Mouse (Mus musculus) myocyte (in vitro differentiated cells): ENCODE data around the gene Nxph4. TPM values are rescaled to one million over a fixed set of nuclear protein-coding genes. Genes with fewer than 3 reads are reported as not detected.

ENCODE experiments used
- H3K27me3 ChIP-seq: one replicate; pipeline ENCODE4 v1.6.1; 2011; ENCODE audit not compliant: control insufficient read depth, insufficient read depth, insufficient read length
- H3K36me3 ChIP-seq: one replicate; pipeline ENCODE4 v1.6.1; 2011; ENCODE audit not compliant: control insufficient read depth, insufficient read depth
- H3K4me2 ChIP-seq: one replicate; pipeline ENCODE4 v1.6.1; 2011; ENCODE audit warnings: low read depth, control low read depth
- H3K4me3 ChIP-seq: one replicate; pipeline ENCODE4 v1.5.1; 2011; ENCODE audit warnings: mild to moderate bottlenecking, control low read depth, moderate library complexity
- H3K79me2 ChIP-seq: one replicate; pipeline ENCODE4 v1.6.1; 2011; ENCODE audit not compliant: control insufficient read depth, insufficient read depth
- H3ac ChIP-seq: one replicate; pipeline ENCODE4 v1.6.1; 2011; ENCODE audit not compliant: control insufficient read depth, insufficient read length
- CEBPB ChIP-seq: IDR thresholded peaks from 2 replicates; pipeline ENCODE4 v1.6.1; 2011; ENCODE audit warnings: mild to moderate bottlenecking, moderate library complexity; ENCODE audit not compliant: poor library complexity, insufficient read depth, severe bottlenecking
- E2F4 ChIP-seq: IDR thresholded peaks from one replicate; pipeline ENCODE4 v1.6.1; 2011; ENCODE audit warnings: mild to moderate bottlenecking, control low read depth, moderate library complexity; ENCODE audit not compliant: insufficient read depth
- MAX ChIP-seq: IDR thresholded peaks from one replicate; pipeline ENCODE4 v1.6.1; 2011; ENCODE audit warnings: low read depth, mild to moderate bottlenecking, control low read depth
- MYOD1 ChIP-seq, 3 experiments: IDR thresholded peaks; one replicate each; pipeline ENCODE4 v1.6.1; 2011; ENCODE audit warnings: control low read depth in 2 of 3, low read depth in 2 of 3, mild to moderate bottlenecking in 2 of 3, moderate library complexity in 1 of 3; ENCODE audit not compliant: insufficient read length in 2 of 3, control insufficient read depth in 1 of 3
- MYOG ChIP-seq, 3 experiments: IDR thresholded peaks; one replicate each; pipeline ENCODE4 v1.6.1; 2011; ENCODE audit warnings: control low read depth in 2 of 3, low read depth in 2 of 3, mild to moderate bottlenecking in 2 of 3; ENCODE audit not compliant: insufficient read length in 2 of 3, control insufficient read depth in 1 of 3, insufficient read depth in 1 of 3
- POLR2A ChIP-seq: IDR thresholded peaks from one replicate; pipeline ENCODE4 v1.6.1; 2011; ENCODE audit warnings: low read depth, mild to moderate bottlenecking, control low read depth, moderate library complexity; ENCODE audit not compliant: insufficient read length
- POLR2AphosphoS2 ChIP-seq: IDR thresholded peaks from one replicate; pipeline ENCODE4 v1.6.1; 2011; ENCODE audit warnings: low read depth, control low read depth; ENCODE audit not compliant: insufficient read length
- REST ChIP-seq: IDR thresholded peaks from one replicate; pipeline ENCODE4 v1.6.1; 2011; ENCODE audit warnings: mild to moderate bottlenecking, control low read depth, moderate library complexity; ENCODE audit not compliant: insufficient read depth, insufficient read length
- SRF ChIP-seq: IDR thresholded peaks from one replicate; pipeline ENCODE4 v1.6.1; 2011; ENCODE audit warnings: low read depth; ENCODE audit not compliant: control insufficient read depth, insufficient read length
- TCF12 ChIP-seq: IDR thresholded peaks from one replicate; pipeline ENCODE4 v1.6.1; 2011; ENCODE audit warnings: mild to moderate bottlenecking, control low read depth; ENCODE audit not compliant: poor library complexity, insufficient read depth, severe bottlenecking
- TCF3 ChIP-seq: IDR thresholded peaks from one replicate; pipeline ENCODE4 v1.6.1; 2011; ENCODE audit warnings: low read depth, control low read depth; ENCODE audit not compliant: insufficient read length
- USF1 ChIP-seq: IDR thresholded peaks from one replicate; pipeline ENCODE4 v1.6.1; 2011; ENCODE audit warnings: low read depth, mild to moderate bottlenecking, control low read depth, moderate library complexity
- polyA plus RNA-seq: library from polyadenylated mRNA; unstranded; fragments of >200 nt; fragmentation: generic; extraction: Trizol; gene quantifications from one replicate; pipeline ENCODE4 v1.2.1, GENCODE M21; 2012; ENCODE audit warnings: missing spikeins

Nxph4 gene
- polyA plus RNA-seq, 1 experiment = 3.9 TPM

DNA sequence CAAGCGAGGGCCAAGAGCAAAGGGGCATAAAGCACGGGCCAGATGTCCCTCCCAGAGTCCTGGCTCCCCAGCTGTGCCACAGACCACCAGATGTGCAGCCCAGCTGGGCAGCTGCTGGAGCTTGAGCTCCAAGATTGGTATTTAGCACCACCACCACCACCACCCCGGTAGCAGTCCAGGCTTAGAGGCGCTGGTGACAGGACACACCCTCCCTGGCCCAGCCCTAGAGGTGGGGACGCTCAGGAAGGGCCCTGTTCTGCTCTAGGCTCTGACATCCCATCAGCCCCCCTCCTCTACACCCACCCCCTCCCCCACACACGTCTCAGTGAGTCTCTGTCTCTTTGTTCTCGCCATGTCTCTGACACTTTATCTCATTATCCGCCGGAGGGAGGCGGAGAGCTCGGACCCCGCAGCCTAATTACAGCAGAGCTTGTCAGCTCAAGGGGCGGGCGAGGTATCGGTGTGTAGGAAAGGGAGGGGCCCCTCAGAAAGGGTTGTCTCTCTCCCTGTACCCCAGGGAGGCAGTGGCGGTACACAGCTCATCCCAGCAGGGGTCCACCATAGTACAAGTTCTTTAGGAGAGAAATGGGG lies 20.8 kb downstream of the Nxph4 start:
- Histone ChIP-seq H3K4me3 (peak overlapping the region; percentile 71), H3ac (no peak overlapping the region), H3K79me2 (no peaks in the 10 kb centered on the region), H3K4me2 (peak overlapping the region; percentile 100), H3K36me3 (peaks cover 17% of the 10 kb centered on the region), H3K27me3 (no peaks in the 10 kb centered on the region)
- TF ChIP-seq MAX (no peak), E2F4 (no peak), CEBPB (no peak), MYOD1 (IDR thresholded peaks at IDR 0.05; ENCODE audit: control insufficient read depth in 1 of 3, insufficient read length in 2 of 3, low read depth in 2 of 3) (peak in 1 of 3 experiments; percentile 34), MYOG (IDR thresholded peaks at IDR 0.05; ENCODE audit: control insufficient read depth in 1 of 3, insufficient read depth in 1 of 3, insufficient read length in 2 of 3, low read depth in 2 of 3) (peak in 1 of 3 experiments; percentile 19), POLR2AphosphoS2 (peak; percentile 50), REST (no peak), POLR2A (no peak), TCF12 (no peak)

DNA sequence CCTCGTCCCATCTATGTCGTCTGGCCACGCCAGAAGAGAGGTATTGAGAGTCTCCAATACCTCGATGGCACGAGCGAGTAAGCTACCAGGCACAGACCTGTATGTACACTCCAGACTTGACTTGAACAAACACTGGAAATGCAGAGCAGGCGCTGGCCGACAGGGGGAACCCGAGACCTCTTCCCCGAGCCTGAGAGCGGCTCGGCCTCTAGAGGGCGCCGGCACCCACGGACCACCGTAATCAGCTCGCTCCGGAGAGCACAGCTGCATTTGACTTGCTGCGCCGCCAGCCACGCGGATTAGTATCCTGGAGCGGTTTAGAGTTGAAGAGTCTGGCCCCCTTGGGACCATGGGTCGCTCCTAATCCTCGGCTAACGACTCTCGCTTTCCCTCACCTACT lies 21.5 kb downstream of the Nxph4 start:
- peak overlapping the region; percentile 100 for H3K4me2 ChIP-seq
- peaks cover 9% of the 10 kb centered on the region for H3K36me3 ChIP-seq
- peak overlapping the region; percentile 30 for H3ac ChIP-seq
- no peaks in the 10 kb centered on the region for H3K79me2 ChIP-seq
- peak overlapping the region; percentile 71 for H3K4me3 ChIP-seq
- peak; percentile 33 to 88 (median 60) for TF ChIP-seq MYOG (IDR thresholded peaks at IDR 0.05; ENCODE audit: control insufficient read depth in 1 of 3, insufficient read depth in 1 of 3, insufficient read length in 2 of 3, low read depth in 2 of 3)
- peak; percentile 43 for TF ChIP-seq POLR2AphosphoS2
- TF ChIP-seq E2F4 = no peak
- no peak for TF ChIP-seq TCF3
- TF ChIP-seq SRF = peak; percentile 76
- TF ChIP-seq REST = no peak
- peak; percentile 51 for TF ChIP-seq POLR2A
- TF ChIP-seq CEBPB = no peak
- peak in 2 of 3 experiments; percentile 75 to 87 for TF ChIP-seq MYOD1 (IDR thresholded peaks at IDR 0.05; ENCODE audit: control insufficient read depth in 1 of 3, insufficient read length in 2 of 3, low read depth in 2 of 3)
- H3K27me3 ChIP-seq = no peaks in the 10 kb centered on the region

DNA sequence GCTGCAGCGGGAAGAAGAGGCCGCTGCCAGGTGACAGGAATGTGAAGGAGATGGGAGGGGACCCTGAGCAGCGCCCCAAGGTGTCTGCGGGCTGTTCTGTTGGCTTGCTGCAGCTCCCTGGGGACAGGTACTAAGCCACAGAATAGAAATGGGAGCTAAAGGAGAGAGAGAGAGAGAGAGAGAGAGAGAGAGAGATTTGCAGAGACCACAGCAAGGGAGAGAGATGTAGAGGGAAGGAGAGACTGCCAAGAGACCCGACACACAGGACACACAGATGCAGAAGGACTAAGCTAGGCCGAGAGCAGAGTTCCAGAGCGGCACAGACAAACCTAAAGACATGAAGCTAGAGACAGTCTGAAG lies 22.1 kb downstream of the Nxph4 start:
- Histone ChIP-seq H3ac (peak overlapping the region; percentile 30), H3K27me3 (no peaks in the 10 kb centered on the region), H3K4me2 (peak overlapping the region; percentile 100), H3K79me2 (no peaks in the 10 kb centered on the region), H3K4me3 (peak overlapping the region; percentile 71), H3K36me3 (peaks cover 5% of the 10 kb centered on the region)
- TF ChIP-seq CEBPB = no peak
- TF ChIP-seq SRF = no peak
- TF ChIP-seq POLR2A = no peak
- TF ChIP-seq REST = no peak
- no peak for TF ChIP-seq USF1
- no peak for TF ChIP-seq TCF3
- no peak for TF ChIP-seq E2F4

DNA sequence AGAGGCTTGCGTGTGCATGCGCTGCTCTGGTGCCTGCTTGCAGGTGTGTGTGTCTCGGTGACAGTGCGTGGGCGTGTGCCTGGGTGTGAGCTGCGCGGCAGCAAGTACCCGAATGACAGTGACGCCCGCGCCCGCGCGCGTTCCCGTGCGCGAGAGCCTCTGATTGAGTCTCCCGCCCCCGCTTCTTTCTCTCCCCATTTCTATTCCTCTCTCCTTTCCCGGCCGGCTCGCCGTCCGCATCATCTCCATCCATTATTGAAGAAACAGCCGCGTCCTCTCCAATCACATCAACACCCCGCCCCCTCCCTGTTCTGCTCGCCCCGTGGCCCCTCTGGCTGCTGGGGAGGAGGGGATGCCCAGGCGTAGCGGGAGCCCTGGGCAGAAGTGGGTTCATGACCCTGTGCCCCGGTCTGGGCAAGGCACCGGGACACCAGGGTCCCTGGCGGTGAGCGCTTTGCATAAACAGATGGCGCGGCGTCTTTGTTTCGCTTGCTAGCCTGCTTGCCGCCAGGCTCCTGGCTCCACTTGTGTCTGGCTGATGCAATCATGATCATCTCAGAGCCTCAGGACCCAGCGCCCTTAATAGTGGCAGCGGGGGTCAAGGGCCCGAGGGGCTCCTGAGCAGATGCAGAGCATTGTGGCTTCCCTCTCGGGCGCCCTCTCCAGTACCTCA lies 22.6 kb downstream of the Nxph4 start:
- peak overlapping the region; percentile 100 for H3K4me2 ChIP-seq
- H3K79me2 ChIP-seq = no peaks in the 10 kb centered on the region
- TF ChIP-seq MYOD1 (IDR thresholded peaks at IDR 0.05; ENCODE audit: control insufficient read depth in 1 of 3, insufficient read length in 2 of 3, low read depth in 2 of 3) (no peak), USF1 (no peak), E2F4 (no peak), MYOG (IDR thresholded peaks at IDR 0.05; ENCODE audit: control insufficient read depth in 1 of 3, insufficient read depth in 1 of 3, insufficient read length in 2 of 3, low read depth in 2 of 3) (peak in 1 of 3 experiments; percentile 60), POLR2A (peak; percentile 55), SRF (no peak), TCF3 (no peak), POLR2AphosphoS2 (peak; percentile 28), CEBPB (peak; percentile 70)
- H3ac ChIP-seq = peak overlapping the region; percentile 30
- H3K4me3 ChIP-seq = peak overlapping the region; percentile 71
- H3K27me3 ChIP-seq = no peaks in the 10 kb centered on the region
- H3K36me3 ChIP-seq = no peaks in the 10 kb centered on the region
